Mouse (Mus musculus) stomach, postnatal 0 days (tissue): ENCODE data around the gene Acsm2. TPM values are rescaled to one million over a fixed set of nuclear protein-coding genes. Genes with fewer than 3 reads are reported as not detected.

Experiments used
- ATAC-seq: fragments of 200-750 bp; cut with Nextera tagmentation; 2 replicates; pipeline ENCODE4 v1.8.0; 2017; ENCODE audit not compliant: low FRiP score, low TSS enrichment
- DNase-seq: peaks from one replicate; pipeline ENCODE4 v3.0.0-alpha.2; 2016; ENCODE audit warnings: low spot score
- H3K27ac ChIP-seq: fragments of 300-500 bp; sonication (generic); replicated peaks from 2 replicates; pipeline ENCODE4 v1.5.1; 2014; ENCODE audit warnings: mild to moderate bottlenecking, control low read depth
- H3K27me3 ChIP-seq: fragments of 300-500 bp; sonication (generic); 2 replicates; pipeline ENCODE4 v1.6.1; 2014; ENCODE audit warnings: low read length; ENCODE audit not compliant: control insufficient read depth, insufficient read depth
- H3K36me3 ChIP-seq: fragments of 300-500 bp; sonication (generic); 2 replicates; pipeline ENCODE4 v1.6.1; 2014; ENCODE audit warnings: low read length, mixed read lengths; ENCODE audit not compliant: control insufficient read depth, insufficient read depth
- H3K4me1 ChIP-seq: fragments of 300-500 bp; sonication (generic); replicated peaks from 2 replicates; pipeline ENCODE4 v1.6.1; 2014; ENCODE audit warnings: antibody characterized with exemption; ENCODE audit not compliant: control insufficient read depth, insufficient read depth
- H3K4me2 ChIP-seq: fragments of 300-500 bp; sonication (generic); replicated peaks from 2 replicates; pipeline ENCODE4 v1.6.1; 2014; ENCODE audit warnings: low read depth, mild to moderate bottlenecking, control low read depth, moderate library complexity
- H3K4me3 ChIP-seq: fragments of 300-500 bp; sonication (generic); 2 replicates; pipeline ENCODE4 v1.5.1; 2014; ENCODE audit warnings: low read depth, low read length, control low read depth
- H3K9ac ChIP-seq: fragments of 300-500 bp; sonication (generic); 2 replicates; pipeline ENCODE4 v1.6.1; 2014; ENCODE audit warnings: mild to moderate bottlenecking, low read length, control low read depth, mixed read lengths
- H3K9me3 ChIP-seq: fragments of 300-500 bp; sonication (generic); 2 replicates; pipeline ENCODE4 v1.6.1; 2016; ENCODE audit warnings: low read length; ENCODE audit not compliant: control insufficient read depth
- CTCF ChIP-seq: IDR thresholded peaks from 2 replicates; pipeline ENCODE4 v1.5.1; 2016; ENCODE audit warnings: antibody characterized with exemption, low read depth, mild to moderate bottlenecking, moderate library complexity
- EP300 ChIP-seq: optimal IDR thresholded peaks from 2 replicates; pipeline ENCODE3; 2016; ENCODE audit warnings: antibody characterized with exemption
- WGBS: fragments of 180-500 bp; shearing (Covaris S2); extraction: QIAGEN DNeasy Blood & Tissue Kit; methylation state at CpG from one replicate; pipeline ENCODE4 v1.1.7; 2014; 5-methylcytosine and 5-hydroxymethylcytosine counted together
- polyA plus RNA-seq: library from polyadenylated mRNA; unstranded; fragments of >200 nt; fragmentation: Nextera tagmentation; extraction: Ambion mirVana; gene quantifications from 2 replicates; pipeline ENCODE4 v1.2.1, GENCODE M21; 2015

Acsm2 gene
- polyA plus RNA-seq, 1 experiment from 2014 or later: not detected

DNA sequence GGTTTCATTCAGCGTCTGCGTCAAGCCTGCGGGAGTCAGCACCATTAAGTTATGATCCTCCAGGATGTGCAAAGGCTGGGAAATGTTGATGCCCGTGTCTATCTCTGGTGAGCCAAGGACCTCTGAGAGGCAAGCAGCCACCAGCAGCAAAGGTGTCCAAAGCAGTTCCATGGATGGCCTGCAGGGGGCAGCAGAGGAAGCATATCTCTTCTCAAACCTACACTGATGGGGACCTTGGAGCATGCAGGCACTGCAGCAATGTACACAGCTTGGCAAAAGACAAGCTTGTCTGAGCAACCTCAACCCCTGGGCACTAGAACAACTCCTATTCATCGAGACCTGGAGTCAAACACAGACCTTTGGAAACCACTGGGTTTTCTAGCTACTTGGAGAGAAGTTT, 34.5 kb upstream of the Acsm2 start:
- peak; percentile 55 for ATAC-seq
- no peak for TF ChIP-seq EP300
- peak; percentile 88 for TF ChIP-seq CTCF
- Histone ChIP-seq H3K9ac (no peak overlapping the region), H3K27ac (no peak overlapping the region), H3K27me3 (no peaks in the 10 kb centered on the region), H3K4me1 (no peaks in the 10 kb centered on the region), H3K9me3 (no peaks in the 10 kb centered on the region), H3K36me3 (no peaks in the 10 kb centered on the region), H3K4me2 (no peak overlapping the region), H3K4me3 (no peak overlapping the region)
- WGBS: 39% methylated on average over 5 of the region's 5 CpGs
- peak; percentile 83 for DNase-seq

DNA sequence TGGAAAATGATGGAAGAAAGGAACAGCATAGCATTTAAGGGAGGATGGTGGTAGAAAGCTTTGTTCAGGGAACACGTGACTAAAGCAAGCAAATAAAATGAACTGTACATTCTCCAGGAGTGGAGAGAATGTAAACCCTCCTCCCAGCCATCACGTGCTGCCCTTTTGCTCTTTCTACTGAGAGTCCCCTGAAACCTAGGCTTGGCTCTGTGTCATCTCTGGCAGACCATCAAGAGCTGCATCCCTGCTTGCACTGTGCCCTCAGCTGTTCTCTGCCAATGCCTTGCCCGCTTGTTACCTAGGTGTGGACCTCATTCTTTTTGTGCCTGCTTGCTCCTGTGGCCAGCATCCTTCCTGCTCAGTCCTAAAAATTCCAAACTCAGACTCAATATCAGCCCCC, 32.3 kb upstream of the Acsm2 start:
- no peak for ATAC-seq
- H3K9me3 ChIP-seq: no peaks in the 10 kb centered on the region
- H3K4me2 ChIP-seq: no peak overlapping the region
- no peak overlapping the region for H3K27ac ChIP-seq
- no peak for DNase-seq
- H3K9ac ChIP-seq: no peak overlapping the region
- H3K27me3 ChIP-seq: no peaks in the 10 kb centered on the region
- H3K4me1 ChIP-seq: no peaks in the 10 kb centered on the region
- TF ChIP-seq EP300 (no peak), CTCF (no peak)
- H3K4me3 ChIP-seq: no peak overlapping the region
- H3K36me3 ChIP-seq: no peaks in the 10 kb centered on the region
- WGBS: 60% methylated on average over 3 of the region's 3 CpGs

DNA sequence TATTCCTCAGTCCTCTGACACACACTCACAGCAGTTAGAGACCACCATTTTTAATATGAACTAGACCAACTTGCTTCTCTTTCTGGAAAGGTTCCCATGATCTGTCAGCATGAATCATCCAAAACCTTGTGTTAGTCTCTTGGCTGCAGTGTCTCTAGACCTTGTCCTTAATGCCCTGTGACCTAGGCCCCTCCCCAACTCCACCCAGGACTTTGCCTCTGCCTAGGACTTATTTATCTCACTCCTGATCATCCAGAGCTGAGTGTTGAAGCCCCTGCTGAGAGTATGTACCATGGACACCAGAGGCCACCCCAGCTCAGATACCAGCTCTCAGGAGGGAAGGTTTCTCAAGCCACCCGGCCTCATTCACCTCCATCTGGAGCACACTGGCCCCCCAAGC, 31.8 kb upstream of the Acsm2 start:
- Histone ChIP-seq H3K27me3 (no peaks in the 10 kb centered on the region), H3K4me3 (no peak overlapping the region), H3K9ac (no peak overlapping the region), H3K4me2 (no peak overlapping the region), H3K27ac (no peak overlapping the region), H3K36me3 (no peaks in the 10 kb centered on the region), H3K4me1 (no peaks in the 10 kb centered on the region), H3K9me3 (no peaks in the 10 kb centered on the region)
- 81% methylated on average over 1 of the region's 1 CpGs for WGBS
- no peak for TF ChIP-seq EP300
- no peak for TF ChIP-seq CTCF
- ATAC-seq (no peak), DNase-seq (no peak)

DNA sequence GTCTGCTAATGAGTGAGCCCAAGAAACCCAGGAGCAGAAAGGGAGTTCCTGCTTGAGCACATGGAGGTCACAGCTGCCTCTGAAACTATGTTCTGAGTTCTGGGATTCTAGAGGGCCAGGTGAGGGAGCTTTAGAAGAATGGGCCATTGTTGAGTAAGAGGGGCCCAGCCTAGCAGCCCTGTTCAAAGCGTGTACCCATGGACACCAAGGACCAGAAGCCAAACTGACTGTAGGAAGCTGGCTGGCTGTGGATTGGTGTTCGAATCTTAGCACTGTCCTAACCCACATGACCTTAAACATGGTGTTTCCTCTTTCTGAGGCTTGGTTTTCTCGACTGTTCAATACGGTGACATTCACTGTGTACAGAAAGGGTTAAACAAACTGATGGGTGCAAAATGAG, 30.8 kb upstream of the Acsm2 start, which contains the start of gene Pdilt:
Gene Pdilt, minus strand, starts transcription at position 101 of the 400 bp plus-strand sequence.
- ATAC-seq (no peak), DNase-seq (no peak)
- Histone ChIP-seq H3K4me1 (no peaks in the 10 kb centered on the region), H3K9ac (no peak within 1 kb of the TSS), H3K9me3 (no peaks in the 10 kb centered on the region), H3K4me2 (no peak within 1 kb of the TSS), H3K4me3 (no peak within 1 kb of the TSS), H3K36me3 (no peaks in the 10 kb centered on the region), H3K27me3 (no peaks in the 10 kb centered on the region), H3K27ac (no peak within 1 kb of the TSS)
- TF ChIP-seq EP300 (no peak), CTCF (no peak)
- WGBS: 56% methylated on average over 4 of the region's 4 CpGs

DNA sequence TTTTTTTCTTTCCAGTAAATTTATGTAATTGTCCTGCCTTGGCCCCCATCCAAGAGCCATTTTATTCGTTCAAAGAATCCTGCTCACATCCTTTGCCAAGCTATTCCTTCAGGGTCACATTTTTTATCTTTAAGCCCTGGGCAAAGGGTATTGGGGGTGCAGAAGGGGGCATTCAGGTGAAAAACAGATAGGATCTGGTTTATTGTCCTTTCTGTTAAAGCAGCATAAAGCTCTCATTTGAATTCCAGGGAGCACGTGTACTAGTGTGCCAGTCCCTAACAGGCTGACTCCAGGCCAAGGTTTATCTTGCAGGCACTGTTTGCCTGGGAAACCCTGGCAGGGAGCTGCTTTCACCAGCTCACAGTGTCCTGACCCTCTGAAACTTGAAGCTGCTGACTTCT, 28.3 kb upstream of the Acsm2 start:
- 16% methylated on average over 2 of the region's 2 CpGs for WGBS
- Histone ChIP-seq H3K4me1 (no peaks in the 10 kb centered on the region), H3K4me2 (no peak overlapping the region), H3K9me3 (no peaks in the 10 kb centered on the region), H3K4me3 (no peak overlapping the region), H3K9ac (no peak overlapping the region), H3K27ac (no peak overlapping the region), H3K36me3 (no peaks in the 10 kb centered on the region), H3K27me3 (no peaks in the 10 kb centered on the region)
- DNase-seq (peak; percentile 52), ATAC-seq (peak; percentile 65; the same call in 1 of the 2 replicates)
- no peak for TF ChIP-seq EP300
- no peak for TF ChIP-seq CTCF

DNA sequence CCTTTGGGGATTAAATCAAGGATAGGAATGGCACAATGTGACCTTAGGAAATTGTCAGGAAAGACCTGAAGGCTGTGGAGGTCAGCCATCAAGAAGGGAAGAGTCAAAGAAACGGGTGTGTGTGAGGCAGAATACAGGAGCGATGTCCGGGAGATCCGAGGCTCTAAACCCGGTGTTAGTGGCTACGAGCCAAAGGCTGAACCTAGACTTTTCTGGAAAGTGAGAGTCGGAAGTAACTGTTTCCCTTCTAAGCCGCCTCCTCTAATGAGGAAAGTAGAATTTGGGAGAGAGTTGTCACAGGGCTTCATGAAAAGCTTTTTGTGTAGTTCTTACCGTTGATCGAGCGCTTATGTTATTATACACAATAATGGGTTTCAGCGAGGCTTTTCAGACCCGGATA, 27.7 kb upstream of the Acsm2 start:
- Histone ChIP-seq H3K27me3 (no peaks in the 10 kb centered on the region), H3K4me1 (no peaks in the 10 kb centered on the region), H3K9ac (no peak overlapping the region), H3K4me3 (no peak overlapping the region), H3K27ac (no peak overlapping the region), H3K9me3 (no peaks in the 10 kb centered on the region), H3K4me2 (no peak overlapping the region), H3K36me3 (no peaks in the 10 kb centered on the region)
- 74% methylated on average over 13 of the region's 13 CpGs for WGBS
- TF ChIP-seq EP300: no peak
- TF ChIP-seq CTCF: no peak
- DNase-seq (no peak), ATAC-seq (no peak)
